Mouse (Mus musculus) heart, adult 2 months (tissue): Measurements from ENCODE around the gene Fbxw10.

ENCODE experiments used
- CTCF ChIP-seq: fragments of 200-600 bp; IDR thresholded peaks from 2 replicates; pipeline ENCODE4 v1.8.1; 2022; ENCODE audit warnings: antibody characterized with exemption, mild to moderate bottlenecking, moderate library complexity
- EP300 ChIP-seq: fragments of 200-500 bp; IDR thresholded peaks from 2 replicates; pipeline ENCODE4 v1.6.1; 2011; ENCODE audit warnings: low read depth, low read length, control low read depth; ENCODE audit not compliant: insufficient read depth
- POLR2A ChIP-seq: fragments of 200-500 bp; IDR thresholded peaks from 2 replicates; pipeline ENCODE4 v1.6.1; 2011; ENCODE audit warnings: mild to moderate bottlenecking, low read depth, low read length, control low read depth; ENCODE audit not compliant: insufficient read depth

GRCm38 (mm10) chr11:62876445-62876844 is 29.6 kb downstream of the Fbxw10 start:
- TF ChIP-seq CTCF (no peak), EP300 (no peak), POLR2A (no peak)
